Mouse (Mus musculus): ENCODE data around the gene Gm10801. TPM values are rescaled to one million over a fixed set of nuclear protein-coding genes. Genes with fewer than 3 reads are reported as not detected.

The Gm10801 gene
- not detected in 2 replicates for polyA plus RNA-seq (2015; fragmentation: Nextera tagmentation; extraction: Ambion mirVana)

GRCm38 (mm10) chr2:98661937-98662336, at the start of gene Gm10801:
Gene Gm10801 (plus strand): TSS chr2:98662237.

GRCm38 (mm10) chr2:98667201-98667600, 5.2 kb downstream of the Gm10801 start, which contains the start of gene Gm10800:
Gene Gm10800 (minus strand): TSS chr2:98667301.

Other genes with a start within 250 kb of the Gm10801 start
- 0.35 and 1.1 TPM in 2 replicates for gene Gm10800, start 5.1 kb downstream of the Gm10801 start, polyA plus RNA-seq (2015; fragmentation: Nextera tagmentation; extraction: Ambion mirVana)